Mouse (Mus musculus) lung, adult 2 months (tissue): Measurements from ENCODE around the gene Erbb2.

Source experiments
- CTCF ChIP-seq: fragments of 200-500 bp; IDR thresholded peaks from 2 replicates; pipeline ENCODE4 v1.5.1; 2011; ENCODE audit warnings: mild to moderate bottlenecking, low read length, control low read depth; ENCODE audit not compliant: insufficient read depth
- POLR2A ChIP-seq: fragments of 200-500 bp; IDR thresholded peaks from 2 replicates; pipeline ENCODE4 v1.6.1; 2011; ENCODE audit warnings: low read depth, mild to moderate bottlenecking, control low read depth, low read length, borderline replicate concordance; ENCODE audit errors: extremely low read depth

- no peak for TF ChIP-seq POLR2A
- TF ChIP-seq CTCF = peak; percentile 68
Observed at GRCm38 (mm10) chr11:98389221-98389780, 23.0 kb upstream of the Erbb2 start.
